Mouse (Mus musculus) heart, adult 2 months (tissue): Measurements from ENCODE around the gene Tmprss9.

Source experiments
- CTCF ChIP-seq: fragments of 200-600 bp; IDR thresholded peaks from 2 replicates; pipeline ENCODE4 v1.8.1; 2022; ENCODE audit warnings: antibody characterized with exemption, mild to moderate bottlenecking, moderate library complexity
- POLR2A ChIP-seq: fragments of 200-500 bp; IDR thresholded peaks from 2 replicates; pipeline ENCODE4 v1.6.1; 2011; ENCODE audit warnings: mild to moderate bottlenecking, low read depth, low read length, control low read depth; ENCODE audit not compliant: insufficient read depth

GRCm38 (mm10) chr10:80856908-80857307 lies 14.7 kb upstream of the Tmprss9 start:
- TF ChIP-seq POLR2A (no peak), CTCF (no peak)
